Mouse (Mus musculus): Measurements from ENCODE around the gene Nkx6-2. TPM values are rescaled to one million over a fixed set of nuclear protein-coding genes. Genes with fewer than 3 reads are reported as not detected.

Nkx6-2 gene
- total RNA-seq, 2 experiments from 2014 or later = not detected

- DNase-seq = no peak
Measured at GRCm38 (mm10) chr7:139566533-139566932, 16.1 kb downstream of the Nkx6-2 start.

DNA sequence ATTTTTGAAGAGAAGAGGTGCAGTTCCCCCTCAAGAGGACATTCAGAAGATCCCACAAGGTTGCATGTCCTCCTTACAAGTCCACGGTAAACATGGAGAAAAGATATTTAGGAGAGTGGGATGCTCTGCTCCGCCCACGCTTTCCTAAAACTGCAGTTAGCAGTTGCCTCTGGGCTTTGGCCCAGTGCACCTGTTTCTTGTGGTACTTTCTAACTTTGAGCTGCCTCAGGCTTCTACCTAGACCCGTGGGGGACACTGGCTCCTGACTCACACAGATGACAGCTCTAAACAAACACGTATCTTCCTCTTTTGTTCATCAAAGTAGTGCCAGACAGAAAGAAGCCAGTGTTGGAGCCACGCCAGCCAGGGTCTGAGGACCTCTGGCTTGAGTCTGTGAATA lies 16.6 kb downstream of the Nkx6-2 start:
- no peak for DNase-seq

DNA sequence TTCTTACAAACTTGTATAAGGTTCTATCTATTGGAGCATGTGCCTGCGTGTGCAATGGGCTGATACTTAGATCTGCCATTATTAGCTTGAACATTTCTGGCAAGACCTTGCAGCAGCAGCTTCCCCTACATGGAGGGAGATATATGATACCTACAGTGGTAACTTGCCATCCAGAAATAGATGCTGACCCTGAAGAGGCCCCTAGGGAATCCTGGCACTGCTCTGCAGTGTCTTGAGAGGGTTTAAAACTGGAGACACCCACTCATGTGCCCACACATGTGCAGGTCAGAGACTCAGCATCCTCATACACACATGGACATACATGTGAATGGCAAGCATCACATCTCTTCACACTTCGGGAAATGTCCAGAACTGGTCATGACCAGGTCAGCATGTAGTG lies 18.4 kb downstream of the Nkx6-2 start:
- DNase-seq = peak; percentile 39

DNA sequence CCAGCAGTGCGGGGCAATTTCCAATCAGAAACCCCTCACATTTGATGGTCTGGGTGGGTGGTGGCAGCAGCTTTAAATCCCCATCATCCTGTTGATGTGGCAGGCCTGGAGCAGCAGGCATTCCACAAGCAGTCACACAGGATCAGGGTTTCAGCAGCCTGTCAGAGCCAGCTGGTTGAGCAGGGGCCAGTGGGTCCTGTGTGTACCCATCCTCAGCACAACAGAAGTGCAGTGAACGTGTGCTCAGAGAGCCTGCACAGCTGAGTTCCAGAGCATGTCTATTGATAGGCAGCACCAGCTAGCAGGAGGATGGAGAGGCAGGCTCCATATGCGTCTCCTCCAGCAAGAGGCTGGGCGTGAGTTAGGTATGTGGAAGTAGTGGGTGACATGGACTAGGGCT lies 19.2 kb downstream of the Nkx6-2 start:
- DNase-seq = no peak

- no peak for DNase-seq
Measured at GRCm38 (mm10) chr7:139559659-139560058, 22.9 kb downstream of the Nkx6-2 start.

- no peak for DNase-seq
Measured at GRCm38 (mm10) chr7:139556746-139557526, 25.7 kb downstream of the Nkx6-2 start.

DNA sequence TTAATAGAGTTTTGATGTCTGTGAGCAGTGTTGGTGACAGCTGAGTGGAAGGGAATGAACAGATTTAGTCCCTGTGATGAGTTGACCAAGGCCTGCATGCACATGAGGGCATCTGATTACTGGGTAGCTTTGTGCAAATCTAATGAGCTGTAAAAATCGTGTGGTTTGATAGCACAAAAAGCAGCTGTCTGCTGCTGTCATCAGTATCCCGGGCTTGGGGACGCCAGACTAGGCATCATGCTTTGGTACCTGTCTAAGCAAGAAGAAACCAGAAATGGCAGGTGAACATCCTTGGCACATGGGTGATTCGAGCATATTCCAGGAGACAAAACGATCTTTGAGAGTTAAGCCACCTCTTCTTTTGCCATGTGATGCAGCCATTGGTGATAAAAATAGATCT lies 26.3 kb downstream of the Nkx6-2 start:
- no peak for DNase-seq

GRCm38 (mm10) chr7:139551519-139551918 lies 31.1 kb downstream of the Nkx6-2 start:
- no peak for DNase-seq

DNA sequence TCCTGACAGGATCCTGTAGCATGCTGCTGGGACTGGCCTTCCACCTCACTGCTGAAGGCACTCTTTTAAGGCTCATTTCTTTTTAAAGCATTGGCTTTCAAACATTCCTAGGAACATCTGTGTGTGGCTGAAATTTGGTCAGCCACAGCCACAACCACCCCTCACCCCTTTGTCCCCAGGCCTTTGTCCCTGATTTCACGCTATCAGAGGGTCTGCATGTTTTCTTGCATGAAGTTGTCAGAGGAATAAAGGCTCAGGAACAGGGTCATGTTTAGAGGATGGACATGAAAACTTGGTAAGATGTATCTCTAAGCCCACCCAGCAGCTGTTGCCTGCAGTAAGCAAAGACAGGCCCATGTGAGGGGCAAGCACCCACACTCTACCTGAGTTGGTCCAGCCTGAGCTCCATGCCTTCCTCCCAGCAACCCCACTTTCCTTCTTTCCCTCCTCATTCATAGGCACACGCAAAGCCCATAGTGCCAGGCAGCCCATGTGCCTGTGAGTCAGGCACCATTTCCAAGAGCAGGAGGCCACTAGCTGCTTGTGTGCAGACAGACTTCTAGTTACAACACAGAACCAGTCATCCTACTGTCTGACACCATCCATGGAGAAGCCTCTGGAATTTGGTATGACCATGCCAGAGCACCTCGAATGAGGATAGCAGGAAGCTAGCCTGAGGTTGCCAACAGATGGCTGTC lies 32.4 kb downstream of the Nkx6-2 start:
- DNase-seq = no peak

GRCm38 (mm10) chr7:139547325-139547724 lies 35.3 kb downstream of the Nkx6-2 start:
- no peak for DNase-seq

- no peak for DNase-seq
Measured at GRCm38 (mm10) chr7:139544706-139545625, 37.6 kb downstream of the Nkx6-2 start.

- DNase-seq = no peak
Measured at GRCm38 (mm10) chr7:139541422-139541821, 41.2 kb downstream of the Nkx6-2 start.

DNA sequence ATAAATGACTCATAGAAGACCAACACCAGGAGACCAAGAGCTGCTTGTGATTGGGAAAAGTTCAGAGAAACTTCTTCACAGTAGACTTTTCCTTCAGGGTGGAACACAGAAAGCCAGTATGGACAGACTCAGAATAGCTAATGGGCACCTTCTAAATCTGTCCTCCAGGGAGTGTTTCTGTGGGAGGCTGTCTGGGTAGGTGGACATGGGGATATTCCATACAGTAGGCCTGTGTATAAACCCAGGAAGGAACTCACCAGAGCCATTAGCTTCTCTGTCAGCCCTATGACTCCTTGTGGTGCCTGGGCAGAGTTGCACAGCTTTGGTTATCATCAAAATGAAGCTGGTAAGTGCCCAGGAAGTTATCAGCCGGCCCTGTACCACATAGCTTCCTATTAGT lies 42.0 kb downstream of the Nkx6-2 start:
- DNase-seq = no peak

- peak; percentile 25 for DNase-seq
Measured at GRCm38 (mm10) chr7:139538541-139538940, 44.1 kb downstream of the Nkx6-2 start.

GRCm38 (mm10) chr7:139537831-139538230 lies 44.8 kb downstream of the Nkx6-2 start:
- DNase-seq = no peak

- DNase-seq = no peak
Measured at GRCm38 (mm10) chr7:139536831-139537230, 45.8 kb downstream of the Nkx6-2 start.

DNA sequence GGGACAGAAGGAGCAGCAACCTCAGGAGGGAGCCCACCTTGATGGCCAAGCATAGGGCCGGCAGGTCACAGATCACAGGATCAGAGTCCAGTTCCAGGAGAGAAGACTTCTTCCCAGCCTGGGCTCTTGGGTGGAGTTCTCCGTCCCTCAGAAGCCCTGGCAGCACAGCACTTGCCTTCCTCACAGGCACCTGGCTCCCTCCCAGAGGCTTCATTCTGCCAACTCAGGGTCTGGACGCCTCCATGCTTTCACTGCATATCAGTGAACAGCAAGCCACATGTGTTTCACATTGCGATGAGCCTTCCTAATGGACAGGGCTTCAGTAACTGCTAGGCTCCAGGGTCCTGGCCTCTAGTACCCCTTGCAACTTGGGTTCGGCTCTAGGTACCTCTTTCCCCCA lies 46.3 kb downstream of the Nkx6-2 start:
- peak; percentile 48 for DNase-seq

- no peak for DNase-seq
Measured at GRCm38 (mm10) chr7:139531428-139531801, 51.2 kb downstream of the Nkx6-2 start.

GRCm38 (mm10) chr7:139530591-139531427 lies 51.8 kb downstream of the Nkx6-2 start:
- DNase-seq = no peak
